Comparison of ENCODE assay signal across 7 mouse cellular contexts in genomic region chr1:170908341-170908740, GRCm38 (mm10). TPM values are rescaled to one million over a fixed set of nuclear protein-coding genes. Genes with fewer than 3 reads are reported as not detected.
DNase-seq lines count a peak whose midpoint lies in the region; ATAC-seq and TF ChIP-seq lines count a peak whose summit lies in the region.

No protein-coding gene starts in this region.

- peak overlapping the region; percentile 55 for H3K4me3 ChIP-seq in cortical plate, adult 2 months (ENCODE audit: insufficient read depth, low read length)
- H3K4me3 ChIP-seq in hindbrain, embryonic 14.5 days (replicated peaks; ENCODE audit: low read length), result peak overlapping the region; percentile 56
- H3K4me3 ChIP-seq in midbrain, embryonic 14.5 days (replicated peaks; ENCODE audit: low read depth, low read length), result peak overlapping the region; percentile 60

- no peaks in the 10 kb centered on the region for H3K36me3 ChIP-seq in hindbrain, embryonic 14.5 days (replicated peaks; ENCODE audit: control insufficient read depth, insufficient read depth)
- no peaks in the 10 kb centered on the region for H3K36me3 ChIP-seq in midbrain, embryonic 14.5 days (ENCODE audit: control insufficient read depth, insufficient read depth, low read length)

- no peak for TF ChIP-seq CTCF in cortical plate, adult 2 months (IDR thresholded peaks at IDR 0.05; ENCODE audit: extremely low read depth, insufficient read depth, low read length)

- no peaks in the 10 kb centered on the region for H3K4me1 ChIP-seq in cortical plate, adult 2 months (ENCODE audit: control insufficient read depth, insufficient read depth, low read length)
- H3K4me1 ChIP-seq in hindbrain, embryonic 14.5 days (replicated peaks; ENCODE audit: control insufficient read depth, insufficient read depth, low read length), result peaks cover 6% of the 10 kb centered on the region; the same call in 1 of the 2 replicates
- peaks cover 4% of the 10 kb centered on the region; the same call in 1 of the 2 replicates for H3K4me1 ChIP-seq in midbrain, embryonic 14.5 days (ENCODE audit: control insufficient read depth, insufficient read depth, low read length)

- peak overlapping the region; percentile 99 for H3K4me2 ChIP-seq in hindbrain, embryonic 14.5 days (replicated peaks)
- peak overlapping the region; percentile 83 for H3K4me2 ChIP-seq in midbrain, embryonic 14.5 days (ENCODE audit: low read length)

- WGBS in hindbrain, embryonic 14.5 days, result 3% methylated on average over 21 of the region's 21 CpGs
- WGBS in midbrain, embryonic 14.5 days, result 3% methylated on average over 21 of the region's 21 CpGs

- ATAC-seq in hindbrain, embryonic 14.5 days (ENCODE audit: low FRiP score), result peak; percentile 77
- ATAC-seq in midbrain, embryonic 14.5 days (ENCODE audit: low FRiP score, low TSS enrichment), result peak; percentile 61; the same call in 1 of the 2 replicates

- no peaks in the 10 kb centered on the region for H3K9me3 ChIP-seq in hindbrain, embryonic 14.5 days (ENCODE audit: control insufficient read depth, low read length)
- no peaks in the 10 kb centered on the region for H3K9me3 ChIP-seq in midbrain, embryonic 14.5 days (ENCODE audit: control insufficient read depth, low read length)

- no peak for TF ChIP-seq POLR2A in cortical plate, adult 2 months (IDR thresholded peaks at IDR 0.05; ENCODE audit: extremely low read depth, insufficient read depth, low read length)

- DNase-seq in right cerebral cortex, adult 18-20 months, result peak; percentile 9
- no peak for DNase-seq in right cerebral cortex, postnatal 36 days (ENCODE audit: low spot score in 2 of 2)
- DNase-seq in hindbrain, embryonic 14.5 days (ENCODE audit: low spot score), result no peak
- peak; percentile 54 for DNase-seq in midbrain, embryonic 14.5 days
- DNase-seq in right cerebral cortex, postnatal 10 days (ENCODE audit: low spot score in 2 of 2), result no peak
- no peak for DNase-seq in T-cell, adult 2 months (ENCODE audit: low spot score)

- peaks cover 44% of the 10 kb centered on the region for H3K27me3 ChIP-seq in hindbrain, embryonic 14.5 days (ENCODE audit: control insufficient read depth, insufficient read depth, low read length)
- peaks cover 32% of the 10 kb centered on the region for H3K27me3 ChIP-seq in midbrain, embryonic 14.5 days (ENCODE audit: control insufficient read depth, insufficient read depth, low read length)

- H3K27ac ChIP-seq in cortical plate, adult 2 months (ENCODE audit: insufficient read depth, low read length), result no peak overlapping the region
- H3K27ac ChIP-seq in hindbrain, embryonic 14.5 days, result no peak overlapping the region
- no peak overlapping the region for H3K27ac ChIP-seq in midbrain, embryonic 14.5 days (replicated peaks; ENCODE audit: low read depth, low read length)

- peak overlapping the region; percentile 66 for H3K9ac ChIP-seq in hindbrain, embryonic 14.5 days
- peak overlapping the region; percentile 59; the same call in 1 of the 2 replicates for H3K9ac ChIP-seq in midbrain, embryonic 14.5 days (replicated peaks; ENCODE audit: low read length)

RNA-seq across cellular contexts. Expression of gene Fcrlb, which starts 4.4 kb away (rescaled TPM):
- polyA plus RNA-seq in cortical plate, adult 2 months (2012; rRNA removed), result 1.0 and 1.1 TPM in 2 replicates
- polyA plus RNA-seq in hindbrain, embryonic 14.5 days (2014; fragmentation: Nextera tagmentation; extraction: Ambion mirVana), result 0.75 and 1.1 TPM in 2 replicates
- 0.34 and 0.71 TPM in 2 replicates for polyA plus RNA-seq in midbrain, embryonic 14.5 days (2014; fragmentation: Nextera tagmentation; extraction: Ambion mirVana)

RNA-seq across cellular contexts. Expression of gene Fcrla, which starts 19.0 kb away (rescaled TPM):
- polyA plus RNA-seq in cortical plate, adult 2 months (2012; rRNA removed), result 0.08 TPM in 1 of 2 replicates, not detected in the other
- not detected in 2 replicates for polyA plus RNA-seq in hindbrain, embryonic 14.5 days (2014; fragmentation: Nextera tagmentation; extraction: Ambion mirVana)
- not detected in 2 replicates for polyA plus RNA-seq in midbrain, embryonic 14.5 days (2014; fragmentation: Nextera tagmentation; extraction: Ambion mirVana)

RNA-seq across cellular contexts. Expression of gene Dusp12, which starts 23.0 kb away (rescaled TPM):
- 32.0 and 32.5 TPM in 2 replicates for polyA plus RNA-seq in cortical plate, adult 2 months (2012; rRNA removed)
- 41.2 and 45.9 TPM in 2 replicates for polyA plus RNA-seq in hindbrain, embryonic 14.5 days (2014; fragmentation: Nextera tagmentation; extraction: Ambion mirVana)
- 40.9 and 44.0 TPM in 2 replicates for polyA plus RNA-seq in midbrain, embryonic 14.5 days (2014; fragmentation: Nextera tagmentation; extraction: Ambion mirVana)

RNA-seq across cellular contexts. Expression of gene Gm26620, which starts 23.5 kb away (rescaled TPM):
- 0.81 and 0.83 TPM in 2 replicates for polyA plus RNA-seq in cortical plate, adult 2 months (2012; rRNA removed)
- 0.48 and 0.56 TPM in 2 replicates for polyA plus RNA-seq in hindbrain, embryonic 14.5 days (2014; fragmentation: Nextera tagmentation; extraction: Ambion mirVana)
- polyA plus RNA-seq in midbrain, embryonic 14.5 days (2014; fragmentation: Nextera tagmentation; extraction: Ambion mirVana), result 0.90 and 0.95 TPM in 2 replicates

RNA-seq across cellular contexts. Expression of gene Atf6, which starts 40.8 kb away (rescaled TPM):
- polyA plus RNA-seq in cortical plate, adult 2 months (2012; rRNA removed), result 25.9 and 27.7 TPM in 2 replicates
- polyA plus RNA-seq in hindbrain, embryonic 14.5 days (2014; fragmentation: Nextera tagmentation; extraction: Ambion mirVana), result 9.9 and 10.9 TPM in 2 replicates
- polyA plus RNA-seq in midbrain, embryonic 14.5 days (2014; fragmentation: Nextera tagmentation; extraction: Ambion mirVana), result 7.8 and 12.0 TPM in 2 replicates

Comparison
In these comparisons a context has a peak if more than half of its experiments do, and no peak if none do; other contexts are left out.
1. DNase-seq: peak in right cerebral cortex, adult 18-20 months (single experiment) and midbrain, embryonic 14.5 days (single experiment); none in right cerebral cortex, postnatal 36 days (0 of 2), hindbrain, embryonic 14.5 days (single experiment), right cerebral cortex, postnatal 10 days (0 of 2) and T-cell, adult 2 months (single experiment).
2. Peak in every context shown above with its lines, with median percentiles within 50 percentile points of each other: H3K4me3 ChIP-seq.